Mouse (Mus musculus) brain, embryonic 14.5 days (tissue): ENCODE measurements at regions not wholly inside any gene's neighbourhood (a gene's known extent, or its start where the extent isn't known, plus 50 kb on each side); places are given as distances from the start of the nearest gene placed in this dataset.

Experiments used
- CTCF ChIP-seq: fragments of 200-500 bp; IDR thresholded peaks from 2 replicates; pipeline ENCODE4 v1.5.1; 2012; ENCODE audit warnings: inconsistent platforms, mild to moderate bottlenecking, moderate library complexity, borderline replicate concordance; ENCODE audit not compliant: insufficient read depth, insufficient read length; ENCODE audit errors: extremely low read depth
- POLR2A ChIP-seq: fragments of 200-500 bp; IDR thresholded peaks from 2 replicates; pipeline ENCODE4 v1.6.1; 2012; ENCODE audit warnings: mild to moderate bottlenecking, inconsistent platforms, borderline replicate concordance; ENCODE audit not compliant: poor library complexity, insufficient read depth, insufficient read length, severe bottlenecking; ENCODE audit errors: extremely low read depth

GRCm38 (mm10) chr5:119139816-119140215, 530.7 kb upstream of the Tbx3 start:
- TF ChIP-seq POLR2A (no peak), CTCF (no peak)
